8 mouse cellular contexts compared by ENCODE assay signal in genomic region chr3:36863427-36863826, GRCm38 (mm10). TPM values are rescaled to one million over a fixed set of nuclear protein-coding genes. Genes with fewer than 3 reads are reported as not detected.
A peak's percentile ranks its signal among the peaks of the same experiment; 100 is the strongest.
DNase-seq lines count a peak whose midpoint lies in the region; ATAC-seq and TF ChIP-seq lines count a peak whose summit lies in the region.

No protein-coding gene starts in this region.

- peak; percentile 9 for ATAC-seq in activated CD4-positive, CD25-positive, alpha-beta regulatory T cell, adult 4 months
- ATAC-seq in heart, embryonic 13.5 days (ENCODE audit: extremely low read depth, insufficient number of reproducible peaks, low FRiP score, low TSS enrichment) = peak; percentile 47; the same call in 1 of the 2 replicates
- ATAC-seq in liver, embryonic 16.5 days (ENCODE audit: low read depth) = peak; percentile 47

- H3K27me3 ChIP-seq in heart, embryonic 13.5 days (replicated peaks) = no peaks in the 10 kb centered on the region
- no peaks in the 10 kb centered on the region for H3K27me3 ChIP-seq in liver, embryonic 16.5 days (ENCODE audit: control insufficient read depth, insufficient read depth, low read depth, low read length)

- peak overlapping the region; percentile 82 for H3K4me2 ChIP-seq in heart, embryonic 13.5 days
- peak overlapping the region; percentile 79 for H3K4me2 ChIP-seq in liver, embryonic 16.5 days (ENCODE audit: low read depth, low read length)

- no peak for TF ChIP-seq POLR2A in lung, adult 2 months (IDR thresholded peaks at IDR 0.05; ENCODE audit: borderline replicate concordance, extremely low read depth, low read depth, low read length)

- H3K36me3 ChIP-seq in heart, embryonic 13.5 days = peaks cover 29% of the 10 kb centered on the region
- H3K36me3 ChIP-seq in liver, embryonic 16.5 days (ENCODE audit: control insufficient read depth, insufficient read depth) = peaks cover 18% of the 10 kb centered on the region; the same call in 1 of the 2 replicates

- H3K9ac ChIP-seq in heart, embryonic 13.5 days = peak overlapping the region; percentile 95
- peak overlapping the region; percentile 95 for H3K9ac ChIP-seq in liver, embryonic 16.5 days (ENCODE audit: low read depth, low read length)

- peak overlapping the region; percentile 83 for H3K27ac ChIP-seq in heart, embryonic 13.5 days (replicated peaks)
- H3K27ac ChIP-seq in liver, embryonic 16.5 days (ENCODE audit: low read length) = peak overlapping the region; percentile 82

- intact Hi-C loops in gastrocnemius, postnatal 14 days (cut with DNase I; ENCODE audit: low total_unique reads) = no loop called here

- DNase-seq in lung, adult 2 months = no peak
- DNase-seq in lung, adult 18-20 months = no peak
- DNase-seq in gastrocnemius, adult 8-10 months (ENCODE audit: low spot score in 2 of 2) = no peak
- DNase-seq in gastrocnemius, postnatal 14 days = no peak
- DNase-seq in urinary bladder, postnatal 4 days (ENCODE audit: low spot score in 2 of 2) = no peak

- 2% methylated on average over 20 of the region's 23 CpGs for WGBS in lung, adult 2 months
- WGBS in heart, embryonic 13.5 days = 2% methylated on average over 19 of the region's 23 CpGs
- WGBS in liver, embryonic 16.5 days (ENCODE audit: insufficient replicate concordance) = under 1% methylated on average over 23 of the region's 23 CpGs

- peaks cover 8% of the 10 kb centered on the region for H3K4me1 ChIP-seq in lung, adult 2 months (ENCODE audit: control insufficient read depth, insufficient read depth, low read length)
- peaks cover 15% of the 10 kb centered on the region for H3K4me1 ChIP-seq in heart, embryonic 13.5 days
- H3K4me1 ChIP-seq in liver, embryonic 16.5 days (ENCODE audit: control insufficient read depth, low read depth, low read length) = peaks cover 14% of the 10 kb centered on the region

- no peak for TF ChIP-seq CTCF in lung, adult 2 months (IDR thresholded peaks at IDR 0.05; ENCODE audit: insufficient read depth, low read length)

- H3K9me3 ChIP-seq in heart, embryonic 13.5 days = no peaks in the 10 kb centered on the region
- no peaks in the 10 kb centered on the region for H3K9me3 ChIP-seq in liver, embryonic 16.5 days (replicated peaks; ENCODE audit: control insufficient read depth, low read length)

- peak overlapping the region; percentile 95 for H3K4me3 ChIP-seq in lung, adult 2 months (replicated peaks; ENCODE audit: extremely low read depth, low read depth, low read length)
- H3K4me3 ChIP-seq in heart, embryonic 13.5 days = peak overlapping the region; percentile 88
- peak overlapping the region; percentile 91 for H3K4me3 ChIP-seq in liver, embryonic 16.5 days (ENCODE audit: low read depth, low read length)

RNA-seq across cellular contexts. Expression of gene 4932438A13Rik, which starts 0.5 kb away (rescaled TPM):
- 7.7 and 10.7 TPM in 2 replicates for polyA plus RNA-seq in lung, adult 2 months (2012; rRNA removed)
- polyA plus RNA-seq in activated CD4-positive, CD25-positive, alpha-beta regulatory T cell, adult 4 months (2017; shearing (Covaris generic)) = 10 to 100 TPM; 52.6 to 74.6 TPM
- 26.1 and 28.0 TPM in 2 replicates for polyA plus RNA-seq in heart, embryonic 13.5 days (2015; fragmentation: Nextera tagmentation; extraction: Ambion mirVana)
- 18.4 and 19.5 TPM in 2 replicates for polyA plus RNA-seq in liver, embryonic 16.5 days (2015; fragmentation: Nextera tagmentation; extraction: Ambion mirVana)
- 10 to 100 TPM; 35.3 to 49.7 (median 39.9) TPM for total RNA-seq in gastrocnemius, adult 8-10 months (2022)
- total RNA-seq in gastrocnemius, postnatal 14 days (2021) = 10 to 100 TPM; 21.8 to 22.6 TPM
